Mouse (Mus musculus) lung, embryonic 14.5 days (tissue): Measurements from ENCODE around the gene Med14. TPM values are rescaled to one million over a fixed set of nuclear protein-coding genes. Genes with fewer than 3 reads are reported as not detected.

ENCODE experiments used
- ATAC-seq: fragments of 200-750 bp; cut with Nextera tagmentation; 2 replicates; pipeline ENCODE4 v1.8.0; 2017; ENCODE audit warnings: mild to moderate bottlenecking, moderate TSS enrichment, moderate library complexity; ENCODE audit not compliant: insufficient read depth
- DNase-seq: peaks from one replicate; pipeline ENCODE4 v3.0.0-alpha.2; 2015
- H3K27ac ChIP-seq: fragments of 300-500 bp; sonication (generic); 2 replicates; pipeline ENCODE4 v1.5.1; 2014; ENCODE audit warnings: low read depth, mild to moderate bottlenecking, moderate library complexity
- H3K27me3 ChIP-seq: fragments of 300-500 bp; sonication (generic); 2 replicates; pipeline ENCODE4 v1.6.1; 2014; ENCODE audit warnings: low read length, control low read depth; ENCODE audit not compliant: insufficient read depth
- H3K36me3 ChIP-seq: fragments of 300-500 bp; sonication (generic); 2 replicates; pipeline ENCODE4 v1.6.1; 2014; ENCODE audit warnings: control low read depth; ENCODE audit not compliant: insufficient read depth
- H3K4me1 ChIP-seq: fragments of 300-500 bp; sonication (generic); 2 replicates; pipeline ENCODE4 v1.6.1; 2014; ENCODE audit warnings: antibody characterized with exemption, control low read depth; ENCODE audit not compliant: insufficient read depth
- H3K4me2 ChIP-seq: fragments of 300-500 bp; sonication (generic); 2 replicates; pipeline ENCODE4 v1.6.1; 2014; ENCODE audit warnings: mild to moderate bottlenecking
- H3K4me3 ChIP-seq: fragments of 300-500 bp; sonication (generic); 2 replicates; pipeline ENCODE4 v1.5.1; 2014; ENCODE audit warnings: low read depth, low read length
- H3K9ac ChIP-seq: fragments of 300-500 bp; sonication (generic); 2 replicates; pipeline ENCODE4 v1.6.1; 2014
- H3K9me3 ChIP-seq: fragments of 300-500 bp; sonication (generic); 2 replicates; pipeline ENCODE4 v1.6.1; 2016; ENCODE audit warnings: low read depth, low read length, control low read depth
- CTCF ChIP-seq: IDR thresholded peaks from 2 replicates; pipeline ENCODE4 v1.5.1; 2016; ENCODE audit warnings: antibody characterized with exemption, low read depth
- WGBS: fragments of 180-500 bp; shearing (Covaris S2); extraction: QIAGEN DNeasy Blood & Tissue Kit; methylation state at CpG from one replicate; pipeline ENCODE4 v1.1.7; 2014; 5-methylcytosine and 5-hydroxymethylcytosine counted together
- polyA plus RNA-seq: library from polyadenylated mRNA; unstranded; fragments of >200 nt; fragmentation: Nextera tagmentation; extraction: Ambion mirVana; gene quantifications from 2 replicates; pipeline ENCODE4 v1.2.1, GENCODE M21; 2014

The Med14 gene
- polyA plus RNA-seq, 1 experiment from 2014 or later, result 21.0 TPM

GRCm38 (mm10) chrX:12766846-12767564 lies 5.1 kb upstream of the Med14 start:
- no peak overlapping the region for H3K9ac ChIP-seq
- ATAC-seq, result no peak

GRCm38 (mm10) chrX:12763127-12763834 lies 1.4 kb upstream of the Med14 start:
- WGBS, result 52% methylated on average over 3 of the region's 3 CpGs
- Histone ChIP-seq H3K4me2 (peak overlapping the region; percentile 64), H3K4me1 (no peaks in the 10 kb centered on the region; the same call in 1 of the 2 replicates), H3K9me3 (no peaks in the 10 kb centered on the region), H3K27me3 (no peaks in the 10 kb centered on the region), H3K36me3 (no peaks in the 10 kb centered on the region), H3K27ac (peak overlapping the region; percentile 98; the same call in 1 of the 2 replicates), H3K9ac (peak overlapping the region; percentile 74), H3K4me3 (peak overlapping the region; percentile 61)
- DNase-seq (no peak), ATAC-seq (no peak)
- no peak for TF ChIP-seq CTCF

More at GRCm38 (mm10) chrX:12766846-12767564, 5.1 kb upstream of the Med14 start:
- no peak for DNase-seq
- H3K27me3 ChIP-seq, result no peaks in the 10 kb centered on the region
- no peak overlapping the region for H3K4me3 ChIP-seq
- H3K4me1 ChIP-seq, result no peaks in the 10 kb centered on the region; the same call in 1 of the 2 replicates
- no peaks in the 10 kb centered on the region for H3K36me3 ChIP-seq
- no peaks in the 10 kb centered on the region for H3K9me3 ChIP-seq
- no peak overlapping the region for H3K4me2 ChIP-seq
- H3K27ac ChIP-seq, result no peak overlapping the region
- no peak for TF ChIP-seq CTCF
- WGBS, result 53% methylated on average over 4 of the region's 4 CpGs

GRCm38 (mm10) chrX:12762334-12763126 lies 657 bp upstream of the Med14 start:
- peak; percentile 15 for DNase-seq
- Histone ChIP-seq H3K36me3 (no peaks in the 10 kb centered on the region), H3K9me3 (no peaks in the 10 kb centered on the region), H3K4me1 (no peaks in the 10 kb centered on the region; the same call in 1 of the 2 replicates), H3K27ac (peak overlapping the region; percentile 98), H3K9ac (peak overlapping the region; percentile 74), H3K4me3 (peak overlapping the region; percentile 61), H3K27me3 (no peaks in the 10 kb centered on the region), H3K4me2 (peak overlapping the region; percentile 64)
- ATAC-seq, result no peak
- no peak for TF ChIP-seq CTCF
- 8% methylated on average over 27 of the region's 32 CpGs for WGBS

GRCm38 (mm10) chrX:12761259-12761625 lies 631 bp downstream of the Med14 start:
- peak; percentile 42 for ATAC-seq
- no peak for TF ChIP-seq CTCF
- Histone ChIP-seq H3K4me2 (peak overlapping the region; percentile 65), H3K9ac (peak overlapping the region; percentile 74), H3K4me3 (peak overlapping the region; percentile 61), H3K27me3 (no peaks in the 10 kb centered on the region), H3K9me3 (no peaks in the 10 kb centered on the region), H3K27ac (peak overlapping the region; percentile 98), H3K36me3 (no peaks in the 10 kb centered on the region), H3K4me1 (no peaks in the 10 kb centered on the region; the same call in 1 of the 2 replicates)
- peak; percentile 43 for DNase-seq
- WGBS, result 6% methylated on average over 25 of the region's 25 CpGs

- H3K36me3 ChIP-seq, result no peaks in the 10 kb centered on the region
- H3K4me3 ChIP-seq, result peak overlapping the region; percentile 61
- peak; percentile 5 for DNase-seq
- no peak for ATAC-seq
- H3K27me3 ChIP-seq, result no peaks in the 10 kb centered on the region
- peak overlapping the region; percentile 74 for H3K9ac ChIP-seq
- H3K4me2 ChIP-seq, result peak overlapping the region; percentile 65
- WGBS, result 13% methylated on average over 8 of the region's 8 CpGs
- H3K9me3 ChIP-seq, result no peaks in the 10 kb centered on the region
- no peak for TF ChIP-seq CTCF
- no peak overlapping the region for H3K27ac ChIP-seq
- no peaks in the 10 kb centered on the region; the same call in 1 of the 2 replicates for H3K4me1 ChIP-seq
Measured at GRCm38 (mm10) chrX:12760501-12760900, 1.4 kb downstream of the Med14 start.

GRCm38 (mm10) chrX:12759625-12760024 lies 2.2 kb downstream of the Med14 start:
- Histone ChIP-seq H3K36me3 (no peaks in the 10 kb centered on the region), H3K4me2 (peak overlapping the region; percentile 65)
- 52% methylated on average over 5 of the region's 5 CpGs for WGBS

More at GRCm38 (mm10) chrX:12759625-12760024, 2.2 kb downstream of the Med14 start:
- H3K9ac ChIP-seq, result no peak overlapping the region; the same call in 1 of the 2 replicates
- no peaks in the 10 kb centered on the region for H3K27me3 ChIP-seq
- DNase-seq, result peak; percentile 0
- H3K27ac ChIP-seq, result no peak overlapping the region
- H3K4me3 ChIP-seq, result peak overlapping the region; percentile 61
- TF ChIP-seq CTCF, result no peak
- no peak for ATAC-seq
- H3K4me1 ChIP-seq, result no peaks in the 10 kb centered on the region; the same call in 1 of the 2 replicates
- no peaks in the 10 kb centered on the region for H3K9me3 ChIP-seq
